Mouse (Mus musculus) intestine, embryonic 14.5 days (tissue): ENCODE results near the gene Gpr88. TPM values are rescaled to one million over a fixed set of nuclear protein-coding genes. Genes with fewer than 3 reads are reported as not detected.

Experiments
- ATAC-seq: fragments of 200-750 bp; cut with Nextera tagmentation; replicated peaks from 2 replicates; pipeline ENCODE4 v1.8.0; 2017; ENCODE audit warnings: low read depth, moderate number of reproducible peaks, moderate TSS enrichment, moderate library complexity; ENCODE audit not compliant: low FRiP score, low TSS enrichment
- DNase-seq: peaks from one replicate; pipeline ENCODE4 v3.0.0-alpha.2; 2018; ENCODE audit warnings: low spot score
- H3K27ac ChIP-seq: fragments of 300-500 bp; sonication (generic); 2 replicates; pipeline ENCODE4 v1.5.1; 2014; ENCODE audit warnings: low read depth, mild to moderate bottlenecking, control low read depth
- H3K27me3 ChIP-seq: fragments of 300-500 bp; sonication (generic); replicated peaks from 2 replicates; pipeline ENCODE4 v1.6.1; 2014; ENCODE audit warnings: low read length, control low read depth; ENCODE audit not compliant: control insufficient read depth, insufficient read depth
- H3K36me3 ChIP-seq: fragments of 300-500 bp; sonication (generic); 2 replicates; pipeline ENCODE4 v1.6.1; 2014; ENCODE audit warnings: low read length, control low read depth; ENCODE audit not compliant: control insufficient read depth, insufficient read depth
- H3K4me1 ChIP-seq: fragments of 300-500 bp; sonication (generic); replicated peaks from 2 replicates; pipeline ENCODE4 v1.6.1; 2014; ENCODE audit warnings: low read length, control low read depth, mixed read lengths; ENCODE audit not compliant: control insufficient read depth, insufficient read depth
- H3K4me2 ChIP-seq: fragments of 300-500 bp; sonication (generic); 2 replicates; pipeline ENCODE4 v1.6.1; 2014; ENCODE audit warnings: low read length
- H3K4me3 ChIP-seq: fragments of 300-500 bp; sonication (generic); 2 replicates; pipeline ENCODE4 v1.5.1; 2014; ENCODE audit warnings: low read depth, low read length, control low read depth, mixed read lengths
- H3K9ac ChIP-seq: fragments of 300-500 bp; sonication (generic); 2 replicates; pipeline ENCODE4 v1.6.1; 2014; ENCODE audit warnings: mild to moderate bottlenecking, low read length
- H3K9me3 ChIP-seq: fragments of 300-500 bp; sonication (generic); 2 replicates; pipeline ENCODE4 v1.6.1; 2016; ENCODE audit warnings: low read length, control low read depth; ENCODE audit not compliant: control insufficient read depth
- WGBS: fragments of 180-500 bp; shearing (Covaris S2); extraction: QIAGEN DNeasy Blood & Tissue Kit; methylation state at CpG from one replicate; pipeline ENCODE4 v1.1.7; 2014; 5-methylcytosine and 5-hydroxymethylcytosine counted together
- polyA plus RNA-seq: library from polyadenylated mRNA; unstranded; fragments of >200 nt; fragmentation: Nextera tagmentation; extraction: Ambion mirVana; gene quantifications from 2 replicates; pipeline ENCODE4 v1.2.1, GENCODE M21; 2014

Gpr88 gene
- polyA plus RNA-seq, 1 experiment from 2014 or later, result 1.4 TPM

- 74% methylated on average over 2 of the region's 2 CpGs for WGBS
- no peaks in the 10 kb centered on the region for H3K9me3 ChIP-seq
- no peaks in the 10 kb centered on the region for H3K4me1 ChIP-seq
- no peaks in the 10 kb centered on the region for H3K27me3 ChIP-seq
- H3K36me3 ChIP-seq, result no peaks in the 10 kb centered on the region
- H3K4me2 ChIP-seq, result no peak overlapping the region
- H3K9ac ChIP-seq, result no peak overlapping the region
- ATAC-seq (no peak), DNase-seq (no peak)
- no peak overlapping the region for H3K4me3 ChIP-seq
- no peak overlapping the region for H3K27ac ChIP-seq
Measured at GRCm38 (mm10) chr3:116283996-116284395, 30.7 kb upstream of the Gpr88 start.

GRCm38 (mm10) chr3:116281663-116282062, 28.4 kb upstream of the Gpr88 start:
- no peak overlapping the region for H3K9ac ChIP-seq
- H3K4me2 ChIP-seq, result no peak overlapping the region
- 91% methylated on average over 6 of the region's 6 CpGs for WGBS
- no peaks in the 10 kb centered on the region for H3K27me3 ChIP-seq
- no peak for ATAC-seq
- H3K4me1 ChIP-seq, result no peaks in the 10 kb centered on the region
- H3K36me3 ChIP-seq, result no peaks in the 10 kb centered on the region
- no peak for DNase-seq
- no peak overlapping the region for H3K4me3 ChIP-seq
- H3K9me3 ChIP-seq, result no peaks in the 10 kb centered on the region
- no peak overlapping the region for H3K27ac ChIP-seq

GRCm38 (mm10) chr3:116277146-116277545, 23.8 kb upstream of the Gpr88 start:
- Histone ChIP-seq H3K9ac (no peak overlapping the region), H3K9me3 (no peaks in the 10 kb centered on the region), H3K4me1 (no peaks in the 10 kb centered on the region), H3K4me3 (no peak overlapping the region), H3K4me2 (no peak overlapping the region), H3K36me3 (no peaks in the 10 kb centered on the region), H3K27me3 (no peaks in the 10 kb centered on the region), H3K27ac (no peak overlapping the region)
- ATAC-seq, result no peak
- DNase-seq, result no peak
- WGBS, result 80% methylated on average over 8 of the region's 8 CpGs

GRCm38 (mm10) chr3:116271679-116272078, 18.4 kb upstream of the Gpr88 start:
- no peak overlapping the region for H3K4me2 ChIP-seq
- H3K9me3 ChIP-seq, result no peaks in the 10 kb centered on the region
- no peak overlapping the region for H3K27ac ChIP-seq
- ATAC-seq (no peak), DNase-seq (no peak)
- no peak overlapping the region for H3K4me3 ChIP-seq
- no peak overlapping the region for H3K9ac ChIP-seq
- no peaks in the 10 kb centered on the region for H3K27me3 ChIP-seq
- 79% methylated on average over 6 of the region's 6 CpGs for WGBS
- H3K4me1 ChIP-seq, result no peaks in the 10 kb centered on the region
- H3K36me3 ChIP-seq, result no peaks in the 10 kb centered on the region

- Histone ChIP-seq H3K27ac (no peak overlapping the region), H3K9ac (no peak overlapping the region), H3K4me2 (no peak overlapping the region), H3K36me3 (no peaks in the 10 kb centered on the region), H3K27me3 (no peaks in the 10 kb centered on the region), H3K9me3 (no peaks in the 10 kb centered on the region), H3K4me3 (no peak overlapping the region), H3K4me1 (no peaks in the 10 kb centered on the region)
- 93% methylated on average over 2 of the region's 2 CpGs for WGBS
- DNase-seq (no peak), ATAC-seq (0 out of 2 replicates have a peak, but pooled peaks have one; percentile 58)
Measured at GRCm38 (mm10) chr3:116267036-116267654, 13.8 kb upstream of the Gpr88 start.

- 65% methylated on average over 3 of the region's 3 CpGs for WGBS
- DNase-seq (no peak), ATAC-seq (no peak)
- Histone ChIP-seq H3K4me3 (no peak overlapping the region), H3K36me3 (no peaks in the 10 kb centered on the region), H3K4me2 (no peak overlapping the region), H3K27me3 (no peaks in the 10 kb centered on the region), H3K9ac (no peak overlapping the region), H3K4me1 (no peaks in the 10 kb centered on the region), H3K27ac (no peak overlapping the region), H3K9me3 (no peaks in the 10 kb centered on the region)
Measured at GRCm38 (mm10) chr3:116266360-116266759, 13.1 kb upstream of the Gpr88 start.

GRCm38 (mm10) chr3:116263977-116264376, 10.7 kb upstream of the Gpr88 start:
- Histone ChIP-seq H3K4me3 (no peak overlapping the region), H3K4me2 (no peak overlapping the region), H3K27me3 (no peaks in the 10 kb centered on the region), H3K9ac (no peak overlapping the region), H3K4me1 (no peaks in the 10 kb centered on the region), H3K36me3 (no peaks in the 10 kb centered on the region), H3K27ac (no peak overlapping the region), H3K9me3 (no peaks in the 10 kb centered on the region)
- no peak for DNase-seq
- ATAC-seq, result no peak
- 94% methylated on average over 1 of the region's 1 CpGs for WGBS

- Histone ChIP-seq H3K36me3 (no peaks in the 10 kb centered on the region), H3K4me2 (no peak overlapping the region), H3K27me3 (no peaks in the 10 kb centered on the region), H3K9me3 (no peaks in the 10 kb centered on the region), H3K4me1 (no peaks in the 10 kb centered on the region), H3K27ac (no peak overlapping the region), H3K4me3 (no peak overlapping the region), H3K9ac (no peak overlapping the region)
- ATAC-seq (no peak), DNase-seq (no peak)
- WGBS, result 86% methylated on average over 5 of the region's 5 CpGs
Measured at GRCm38 (mm10) chr3:116263061-116263460, 9.8 kb upstream of the Gpr88 start.

- Histone ChIP-seq H3K4me2 (no peak overlapping the region), H3K9ac (no peak overlapping the region), H3K27me3 (peaks cover 36% of the 10 kb centered on the region), H3K9me3 (no peaks in the 10 kb centered on the region), H3K4me3 (no peak overlapping the region), H3K36me3 (no peaks in the 10 kb centered on the region), H3K4me1 (peaks cover 4% of the 10 kb centered on the region), H3K27ac (no peak overlapping the region)
- DNase-seq, result no peak
- ATAC-seq, result no peak
- WGBS, result 62% methylated on average over 5 of the region's 5 CpGs
Measured at GRCm38 (mm10) chr3:116256104-116256503, 2.8 kb upstream of the Gpr88 start.
